Mouse (Mus musculus) heart, postnatal 0 days (tissue): Measurements from ENCODE around the gene Tatdn2. TPM values are rescaled to one million over a fixed set of nuclear protein-coding genes. Genes with fewer than 3 reads are reported as not detected.

ENCODE experiments used
- ATAC-seq: fragments of 200-750 bp; cut with Nextera tagmentation; 2 replicates; pipeline ENCODE4 v1.8.0; 2017; ENCODE audit warnings: low read depth, moderate number of reproducible peaks, moderate library complexity; ENCODE audit not compliant: insufficient read depth
- DNase-seq: peaks from one replicate; pipeline ENCODE4 v3.0.0-alpha.2; 2016; ENCODE audit warnings: low spot score
- H3K27ac ChIP-seq: fragments of 300-500 bp; sonication (generic); 2 replicates; pipeline ENCODE4 v1.5.1; 2014; ENCODE audit warnings: low read depth, mild to moderate bottlenecking
- H3K27me3 ChIP-seq: fragments of 300-500 bp; sonication (generic); 2 replicates; pipeline ENCODE4 v1.6.1; 2014; ENCODE audit warnings: low read length, mixed read lengths; ENCODE audit not compliant: control insufficient read depth, insufficient read depth
- H3K36me3 ChIP-seq: fragments of 300-500 bp; sonication (generic); replicated peaks from 2 replicates; pipeline ENCODE4 v1.6.1; 2014; ENCODE audit warnings: low read length, mixed read lengths; ENCODE audit not compliant: control insufficient read depth, insufficient read depth
- H3K4me1 ChIP-seq: fragments of 300-500 bp; sonication (generic); 2 replicates; pipeline ENCODE4 v1.6.1; 2014; ENCODE audit warnings: antibody characterized with exemption; ENCODE audit not compliant: control insufficient read depth, insufficient read depth
- H3K4me2 ChIP-seq: fragments of 300-500 bp; sonication (generic); 2 replicates; pipeline ENCODE4 v1.6.1; 2014; ENCODE audit warnings: low read depth, mild to moderate bottlenecking, low read length, moderate library complexity
- H3K4me3 ChIP-seq: fragments of 300-500 bp; sonication (generic); 2 replicates; pipeline ENCODE4 v1.5.1; 2014; ENCODE audit warnings: low read depth, low read length
- H3K9ac ChIP-seq: fragments of 300-500 bp; sonication (generic); replicated peaks from 2 replicates; pipeline ENCODE4 v1.6.1; 2014; ENCODE audit warnings: low read depth, low read length, mixed read lengths
- H3K9me3 ChIP-seq: fragments of 300-500 bp; sonication (generic); replicated peaks from 2 replicates; pipeline ENCODE4 v1.6.1; 2016; ENCODE audit warnings: low read length; ENCODE audit not compliant: control insufficient read depth
- CTCF ChIP-seq: IDR thresholded peaks from 2 replicates; pipeline ENCODE4 v1.5.1; 2016; ENCODE audit warnings: antibody characterized with exemption, control low read depth, low read depth
- EP300 ChIP-seq: IDR thresholded peaks from 2 replicates; pipeline ENCODE4 v1.6.1; 2016; ENCODE audit warnings: antibody characterized with exemption, low read depth
- WGBS: fragments of 180-500 bp; shearing (Covaris S2); extraction: QIAGEN DNeasy Blood & Tissue Kit; methylation state at CpG from one replicate; pipeline ENCODE4 v1.1.7; 2014; 5-methylcytosine and 5-hydroxymethylcytosine counted together
- polyA plus RNA-seq: library from polyadenylated mRNA; unstranded; fragments of >200 nt; fragmentation: Nextera tagmentation; extraction: Ambion mirVana; gene quantifications from 2 replicates; pipeline ENCODE4 v1.2.1, GENCODE M21; 2015
- total RNA-seq: library from RNA; depleted of rRNA; stranded (reverse); fragments of >200 nt; gene quantifications from 2 replicates; pipeline ENCODE4 v1.2.3, GENCODE M21; 2014; ENCODE audit warnings: low replicate concordance

Tatdn2 gene
- total and polyA plus RNA-seq, 2 experiments from 2014 or later: 1.1 to 32.1 TPM

DNA sequence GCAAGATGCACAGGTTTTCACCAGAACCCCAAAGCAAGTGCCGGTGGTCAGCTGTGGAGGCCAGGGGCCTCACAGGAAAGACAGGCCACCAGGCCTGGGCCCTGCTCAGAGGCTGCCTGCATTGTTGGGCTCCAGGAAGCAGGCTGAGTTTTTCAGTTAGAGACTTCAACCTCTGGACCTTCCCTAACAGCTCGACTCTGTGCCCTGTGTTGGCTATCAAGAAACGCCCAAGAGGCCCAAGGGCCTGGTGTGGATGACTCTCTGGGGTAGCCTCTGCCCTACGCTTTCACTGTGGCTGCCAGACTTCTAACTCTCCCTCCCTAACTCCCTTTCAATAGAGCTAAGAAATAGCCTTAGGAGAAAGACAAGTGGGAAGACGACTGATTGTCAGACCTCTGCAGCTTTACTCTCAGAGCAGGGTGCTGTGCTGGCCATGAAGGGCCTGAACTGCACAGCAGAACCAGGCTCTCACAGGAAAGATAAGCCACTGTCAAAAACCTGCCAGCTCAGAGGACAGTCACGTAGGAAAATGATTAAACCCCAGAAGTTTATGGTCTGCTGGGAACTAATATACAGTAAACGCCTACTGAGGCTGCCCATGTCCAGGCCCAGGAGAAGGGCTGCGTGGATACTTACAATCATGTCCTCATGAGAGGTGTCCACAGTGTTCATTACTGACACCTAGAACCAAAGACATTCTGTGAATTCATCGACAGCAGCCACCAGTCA, 40.6 kb downstream of the Tatdn2 start:
- Histone ChIP-seq H3K27ac (no peak overlapping the region), H3K36me3 (peaks cover 55% of the 10 kb centered on the region), H3K9me3 (no peaks in the 10 kb centered on the region), H3K4me3 (no peak overlapping the region), H3K4me2 (no peak overlapping the region), H3K27me3 (no peaks in the 10 kb centered on the region), H3K4me1 (peaks cover 5% of the 10 kb centered on the region), H3K9ac (no peak overlapping the region)
- ATAC-seq (no peak), DNase-seq (no peak)
- TF ChIP-seq EP300 (no peak), CTCF (no peak)
- WGBS: 77% methylated on average over 9 of the region's 9 CpGs

DNA sequence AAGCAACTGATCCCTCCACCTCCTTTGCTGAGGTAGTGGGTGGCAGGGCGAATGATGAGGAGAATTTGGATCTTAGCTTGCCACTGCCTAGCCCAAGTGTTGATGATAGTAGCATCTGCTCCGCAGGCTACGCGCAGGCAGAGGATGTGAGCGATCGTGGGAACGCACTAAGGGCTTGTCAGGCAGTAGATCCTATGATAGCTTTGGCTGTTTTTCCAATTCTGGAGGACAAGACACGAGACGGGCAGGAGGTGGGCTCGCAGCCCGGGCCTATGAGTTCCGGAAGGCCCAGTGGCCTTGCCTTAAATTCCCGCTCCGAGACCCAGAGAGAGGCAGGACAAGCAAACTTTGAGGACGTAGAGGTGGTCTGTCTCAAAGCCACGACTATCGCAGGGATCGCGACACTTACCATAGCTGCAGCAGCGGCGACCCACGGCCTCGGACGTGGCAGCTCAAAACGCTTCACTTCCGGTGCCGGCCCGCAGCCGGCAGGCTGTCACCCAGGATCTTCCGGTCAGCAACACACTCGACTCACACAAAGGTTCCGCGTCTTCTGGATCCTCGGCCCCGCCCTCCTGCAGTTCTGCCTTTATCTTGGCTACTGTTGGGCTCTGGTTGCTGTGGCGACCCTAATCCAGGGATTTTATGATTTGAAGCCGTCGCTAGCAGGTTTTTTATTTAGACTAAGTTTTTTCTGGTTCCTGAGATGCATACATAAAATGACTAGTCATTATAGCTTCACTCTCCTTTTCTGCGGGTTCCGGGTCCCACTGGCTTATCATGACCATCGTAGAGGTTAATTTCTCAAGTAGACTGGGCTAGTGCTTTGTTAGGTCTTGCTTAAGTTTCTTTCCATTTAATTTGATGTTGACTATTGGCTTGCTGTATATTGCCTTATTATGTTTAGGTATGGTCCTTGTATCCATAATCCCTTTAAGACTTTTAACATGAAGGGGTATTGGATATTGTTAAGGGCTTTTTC, 43.7 kb downstream of the Tatdn2 start, which contains the start of gene Sec13:
TSS of gene Sec13 (minus strand) at position 508 of the 982 bp plus-strand sequence.
- ATAC-seq (peak; percentile 81), DNase-seq (peak; percentile 69)
- 7% methylated on average over 41 of the region's 41 CpGs for WGBS
- H3K36me3 ChIP-seq: peaks cover 28% of the 10 kb centered on the region
- H3K4me2 ChIP-seq: peak within 1 kb of the TSS; percentile 77
- H3K27ac ChIP-seq: peak within 1 kb of the TSS; percentile 66
- TF ChIP-seq EP300 (no peak), CTCF (no peak)
- H3K4me1 ChIP-seq: peaks cover 5% of the 10 kb centered on the region
- peak within 1 kb of the TSS; percentile 89 for H3K9ac ChIP-seq
- H3K4me3 ChIP-seq: peak within 1 kb of the TSS; percentile 84
- no peaks in the 10 kb centered on the region for H3K9me3 ChIP-seq
- H3K27me3 ChIP-seq: no peaks in the 10 kb centered on the region

DNA sequence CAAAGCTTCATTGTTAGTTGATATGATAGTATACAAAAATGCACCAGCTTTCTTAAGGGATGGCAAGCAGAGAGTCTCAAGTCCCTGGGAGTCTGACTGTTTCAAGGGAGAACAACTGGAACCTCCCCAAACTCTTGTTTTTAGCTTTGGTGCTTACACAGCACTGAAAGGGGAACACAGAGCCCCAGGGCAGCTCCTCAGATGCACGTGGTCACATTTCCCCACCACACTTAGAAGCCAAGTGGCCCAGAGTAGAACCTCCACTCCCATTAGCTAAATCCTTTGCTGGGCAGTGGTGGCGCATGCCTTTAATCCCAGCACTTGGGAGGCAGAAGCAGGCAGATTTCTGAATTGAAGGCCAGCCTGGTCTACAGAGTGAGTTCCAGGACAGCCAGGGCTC, 44.6 kb downstream of the Tatdn2 start:
- ATAC-seq: no peak
- WGBS: 63% methylated on average over 2 of the region's 2 CpGs
- Histone ChIP-seq H3K4me3 (no peak overlapping the region), H3K4me2 (no peak overlapping the region), H3K4me1 (peaks cover 5% of the 10 kb centered on the region), H3K9ac (no peak overlapping the region), H3K9me3 (no peaks in the 10 kb centered on the region), H3K27me3 (no peaks in the 10 kb centered on the region), H3K27ac (no peak overlapping the region), H3K36me3 (peaks cover 19% of the 10 kb centered on the region)
- TF ChIP-seq CTCF: no peak
- no peak for TF ChIP-seq EP300
- no peak for DNase-seq

DNA sequence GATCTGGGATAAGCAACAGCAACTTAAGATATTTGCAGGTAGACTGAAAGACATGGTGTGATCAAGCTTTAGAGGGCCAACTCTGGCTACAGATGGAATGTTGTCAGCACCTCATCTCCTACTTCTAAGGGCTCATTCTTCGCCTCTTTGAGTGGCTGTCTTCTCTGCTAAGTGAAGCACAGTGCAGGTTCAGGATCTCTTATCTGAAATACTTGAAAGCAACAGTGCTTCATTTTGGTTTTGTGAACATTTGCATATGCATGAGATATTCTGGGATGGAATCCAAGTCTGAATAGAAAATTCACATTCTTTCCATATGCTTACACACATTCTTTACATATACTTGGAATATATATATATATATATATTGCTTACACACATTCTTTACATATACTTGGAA, 45.5 kb downstream of the Tatdn2 start:
- Histone ChIP-seq H3K27me3 (0 out of 2 replicates have a peak, but pooled peaks cover 2% of the 10 kb centered on the region), H3K9ac (no peak overlapping the region), H3K4me1 (peaks cover 5% of the 10 kb centered on the region), H3K4me3 (no peak overlapping the region), H3K36me3 (peaks cover 12% of the 10 kb centered on the region), H3K9me3 (no peaks in the 10 kb centered on the region), H3K27ac (no peak overlapping the region), H3K4me2 (no peak overlapping the region)
- WGBS: 33% methylated on average over 1 of the region's 1 CpGs
- ATAC-seq (no peak), DNase-seq (no peak)
- TF ChIP-seq CTCF: no peak
- TF ChIP-seq EP300: no peak

DNA sequence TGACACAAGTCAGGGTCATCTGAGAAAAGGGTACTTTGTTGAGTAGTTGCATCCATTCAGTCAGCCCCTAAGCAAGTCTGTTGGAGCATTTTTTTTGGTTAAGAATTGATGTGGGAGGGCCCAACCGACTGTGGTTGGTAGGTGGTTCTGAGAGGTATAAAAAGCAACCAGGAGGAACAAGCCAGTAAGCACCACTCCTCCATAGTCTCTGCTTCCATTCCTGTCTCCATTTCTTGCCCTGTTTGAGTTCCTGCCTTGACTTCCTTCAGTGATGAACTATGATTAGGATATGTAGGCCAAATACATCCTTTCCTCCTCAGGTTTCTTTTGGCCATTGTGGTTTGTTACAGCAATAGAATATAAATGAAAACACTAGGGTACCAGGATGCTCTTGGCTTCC, 46.3 kb downstream of the Tatdn2 start:
- no peak overlapping the region for H3K9ac ChIP-seq
- ATAC-seq: no peak
- no peak for TF ChIP-seq CTCF
- no peak for TF ChIP-seq EP300
- H3K9me3 ChIP-seq: no peaks in the 10 kb centered on the region
- H3K36me3 ChIP-seq: peaks cover 4% of the 10 kb centered on the region; the same call in 1 of the 2 replicates
- peaks cover 8% of the 10 kb centered on the region; the same call in 1 of the 2 replicates for H3K27me3 ChIP-seq
- WGBS: 46% methylated on average over 1 of the region's 1 CpGs
- no peak overlapping the region for H3K4me2 ChIP-seq
- DNase-seq: no peak
- H3K4me1 ChIP-seq: peaks cover 5% of the 10 kb centered on the region
- H3K27ac ChIP-seq: no peak overlapping the region
- H3K4me3 ChIP-seq: no peak overlapping the region
